Mouse (Mus musculus): Measurements from ENCODE around the gene Pigh.
A peak's percentile ranks its signal among the peaks of the same experiment; 100 is the strongest.

The Pigh gene

DNA sequence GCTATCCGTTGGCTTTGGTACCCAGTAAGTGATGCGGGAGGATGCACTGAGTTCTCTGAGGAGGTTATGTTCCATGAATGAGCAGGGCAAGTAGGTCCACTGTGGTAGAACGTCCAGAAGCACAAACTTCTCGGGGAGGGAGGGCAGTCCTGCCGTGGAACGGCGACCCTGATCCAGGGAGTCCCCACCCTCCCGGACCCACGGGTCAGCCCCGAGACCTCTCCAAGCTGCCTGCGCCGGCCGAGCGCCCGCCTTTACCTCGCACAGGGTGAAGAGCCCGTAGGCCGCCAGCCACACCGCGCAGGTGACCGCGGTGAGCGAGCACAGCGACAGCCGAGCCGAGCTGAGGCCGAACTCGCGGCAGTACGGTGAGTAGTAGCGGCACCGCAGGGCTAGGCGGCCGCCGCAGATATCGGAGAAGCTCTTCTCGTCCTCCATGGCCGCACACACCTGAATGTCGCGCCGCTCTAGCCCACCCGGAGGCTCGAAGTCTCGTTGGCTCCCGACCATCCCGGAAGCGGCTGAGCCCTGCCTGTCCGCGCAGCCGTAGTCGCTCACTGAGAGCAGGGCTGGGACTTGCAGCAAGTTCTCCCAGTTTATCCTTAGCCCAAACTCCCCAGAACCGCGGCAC lies at the start of gene Pigh:
Pigh (minus strand) TSS at position 470 of the 631 bp plus-strand sequence.
- DNase-seq, result peak; percentile 86

DNA sequence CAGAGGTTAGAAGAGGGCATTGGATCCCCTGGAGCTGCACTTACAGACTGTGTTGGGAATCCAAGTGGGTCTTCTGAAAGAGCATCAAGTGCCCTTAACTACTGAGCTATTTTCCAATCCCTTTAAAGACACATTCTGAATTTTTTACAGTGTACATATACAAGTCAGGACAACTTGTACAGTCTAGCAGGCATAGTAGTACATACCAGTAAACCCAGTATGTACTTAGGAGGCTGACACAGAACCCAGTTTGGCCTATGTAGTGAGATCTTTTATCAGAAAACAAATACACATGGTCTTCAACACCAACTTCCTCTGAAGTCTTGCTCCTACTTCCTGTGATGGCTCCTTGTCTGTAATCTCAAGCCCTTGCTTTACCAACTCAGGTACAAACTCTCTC lies 49.5 kb upstream of the Pigh start:
- no peak for DNase-seq

DNA sequence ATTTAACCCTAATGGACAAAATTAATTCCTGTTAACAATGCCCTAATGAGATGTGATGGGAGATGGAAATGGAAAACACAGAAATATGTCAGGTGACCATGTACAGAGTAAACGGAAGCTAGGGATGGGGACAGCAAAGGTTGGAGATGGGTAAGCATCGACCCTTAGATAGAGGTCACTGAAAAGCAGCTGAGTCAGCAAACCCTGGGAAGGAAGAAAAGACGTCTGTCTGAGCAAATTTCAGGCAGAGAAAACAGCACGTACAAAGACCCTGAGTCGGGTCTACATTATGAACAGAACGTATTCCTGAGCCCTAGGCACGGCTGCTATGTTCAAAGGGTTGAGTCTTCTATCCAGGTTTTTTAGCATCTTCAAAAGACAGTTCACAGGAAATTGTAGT lies 47.5 kb upstream of the Pigh start:
- DNase-seq, result no peak

DNA sequence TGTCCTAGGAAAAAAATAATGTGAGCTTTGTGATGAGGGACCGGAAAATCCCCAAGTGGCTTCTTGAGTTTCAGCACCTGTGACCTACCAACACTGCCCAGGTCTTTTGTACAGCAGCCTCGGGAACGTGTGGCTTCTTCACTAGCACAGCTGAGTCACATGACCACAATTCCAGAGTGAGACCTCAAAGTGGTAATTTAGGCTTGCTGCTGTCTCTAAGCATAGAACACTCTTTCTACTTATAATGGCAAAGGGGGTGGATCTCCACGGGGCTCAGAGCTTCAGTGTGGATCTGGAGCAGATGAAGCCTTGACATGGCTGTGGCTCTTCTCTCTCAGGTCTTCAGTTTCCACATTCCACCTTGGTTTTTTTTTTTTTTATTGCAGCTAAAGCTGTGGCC lies 45.7 kb upstream of the Pigh start:
- no peak for DNase-seq

DNA sequence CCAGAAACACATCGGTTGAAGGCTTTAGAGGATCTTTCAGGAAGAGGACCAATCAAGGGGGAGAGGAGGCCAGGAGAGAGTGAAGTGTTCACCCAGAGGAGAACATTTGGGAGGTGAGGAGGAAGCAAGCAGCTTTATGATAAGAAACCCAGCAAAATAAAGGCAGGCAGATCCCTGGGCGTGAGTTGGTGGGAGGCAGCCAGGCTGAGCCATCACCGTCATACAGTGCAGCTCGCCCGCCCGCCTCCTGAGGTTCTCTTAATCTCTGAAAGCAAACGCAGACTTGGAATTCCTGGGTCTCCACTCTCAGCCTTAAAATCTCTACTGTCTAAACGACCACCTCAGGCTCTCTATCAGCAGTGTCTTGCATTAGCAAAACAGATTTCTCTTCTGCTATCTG lies 45.2 kb upstream of the Pigh start:
- no peak for DNase-seq

DNA sequence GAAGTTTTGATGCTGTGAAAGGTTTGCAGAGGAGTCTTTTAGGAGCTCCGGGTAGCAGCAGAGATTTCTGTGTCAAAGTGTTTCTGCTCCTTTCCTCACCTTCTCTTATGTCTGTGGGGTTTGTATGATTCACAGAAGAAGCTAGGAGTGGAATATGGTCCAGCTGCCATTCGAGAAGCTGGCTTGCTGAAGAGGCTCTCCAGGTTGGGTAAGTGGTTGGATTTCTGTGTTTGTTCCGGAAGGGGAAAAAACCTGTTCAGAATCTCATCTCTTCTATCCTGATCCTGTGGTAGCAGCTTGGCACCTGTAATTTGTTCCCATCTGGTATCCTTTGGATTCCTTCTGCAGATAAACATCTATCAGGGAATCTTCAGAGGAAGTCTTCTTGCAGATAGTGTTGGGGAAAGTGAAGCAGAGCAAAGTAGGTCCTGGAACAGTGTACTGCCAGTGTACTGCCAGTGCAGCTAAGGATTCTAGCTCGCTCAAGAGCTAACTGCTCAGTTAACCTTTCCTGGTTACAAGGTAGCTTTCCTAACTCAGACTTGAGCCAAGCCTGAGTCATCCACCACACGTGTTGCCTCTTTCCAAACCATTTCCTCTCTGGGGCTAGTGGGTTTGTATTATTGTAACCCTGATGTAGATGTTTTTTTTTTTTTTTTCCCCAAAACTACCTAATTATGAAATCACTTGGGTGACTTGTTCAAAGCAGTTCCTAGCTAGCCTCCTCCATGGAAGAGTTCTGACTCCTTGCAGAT lies 42.4 kb upstream of the Pigh start:
- DNase-seq, result no peak

DNA sequence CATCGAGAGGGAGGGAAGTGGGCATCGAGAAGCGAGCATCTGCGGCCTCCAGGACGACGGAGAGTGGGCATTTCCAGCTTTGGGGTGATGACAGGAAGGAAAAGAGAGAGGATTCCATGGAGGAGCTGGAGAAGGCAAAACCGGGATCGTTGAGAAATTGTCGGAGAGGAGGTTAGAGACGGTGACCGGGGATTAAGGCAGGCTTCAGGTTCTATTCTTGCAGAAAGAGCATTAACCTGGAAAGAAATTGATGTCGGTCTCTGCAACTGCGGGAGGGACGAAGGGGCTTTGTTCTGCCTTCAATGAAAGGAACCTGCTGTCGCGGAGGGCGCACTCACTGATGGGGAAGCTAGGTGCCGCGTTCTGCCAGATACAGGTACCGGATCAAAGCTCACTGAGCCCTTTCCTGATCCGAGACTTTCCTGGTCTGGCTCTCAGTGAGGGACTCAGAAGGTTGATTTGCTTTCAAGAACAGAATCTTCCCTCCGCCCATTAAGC lies 41.8 kb upstream of the Pigh start:
- no peak for DNase-seq

DNA sequence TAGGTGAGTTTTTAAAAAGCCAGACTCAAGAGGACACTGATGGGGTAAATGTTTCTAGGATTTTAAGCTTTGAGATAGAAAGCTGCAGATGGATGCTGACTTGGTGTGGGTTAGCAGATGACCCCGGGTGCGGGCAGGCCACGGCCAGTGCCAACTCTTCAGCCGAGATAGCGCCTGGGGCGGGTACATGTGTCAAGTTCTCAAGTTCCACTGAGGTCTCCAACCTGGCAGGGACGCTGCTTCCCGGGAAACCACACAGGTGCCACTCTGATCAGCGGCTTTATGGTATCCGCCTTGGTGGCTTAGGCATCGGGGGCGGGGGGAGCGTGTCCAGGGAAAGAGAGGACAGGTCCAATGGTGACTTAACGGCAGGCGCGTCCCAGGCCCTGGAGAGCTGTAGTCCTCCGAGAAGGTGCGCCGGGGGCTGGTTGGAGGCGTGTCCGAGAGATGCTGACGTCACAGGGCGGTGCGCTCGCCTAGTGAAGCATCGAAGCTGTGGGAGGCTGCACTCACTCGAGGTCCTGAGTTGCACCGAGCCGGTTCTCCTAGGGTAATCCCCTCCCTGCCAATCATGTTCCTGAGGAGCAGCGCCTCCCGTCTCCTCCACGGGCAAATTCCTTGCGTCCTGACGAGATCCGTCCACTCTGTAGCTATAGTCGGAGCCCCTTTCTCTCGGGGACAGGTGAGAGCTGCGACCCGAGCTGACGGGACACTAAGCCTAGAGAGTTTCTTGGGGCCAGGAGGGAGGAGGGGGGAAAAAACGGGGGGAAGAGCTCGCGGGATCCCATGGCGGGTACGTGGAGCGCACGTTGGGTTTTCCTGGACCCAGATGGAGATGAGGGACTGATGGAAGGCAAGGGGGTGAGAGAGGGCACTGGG lies 41.1 kb upstream of the Pigh start, which contains the start of gene Arg2:
Arg2 (plus strand) TSS at position 479 of the 879 bp plus-strand sequence.
- DNase-seq, result peak; percentile 77

DNA sequence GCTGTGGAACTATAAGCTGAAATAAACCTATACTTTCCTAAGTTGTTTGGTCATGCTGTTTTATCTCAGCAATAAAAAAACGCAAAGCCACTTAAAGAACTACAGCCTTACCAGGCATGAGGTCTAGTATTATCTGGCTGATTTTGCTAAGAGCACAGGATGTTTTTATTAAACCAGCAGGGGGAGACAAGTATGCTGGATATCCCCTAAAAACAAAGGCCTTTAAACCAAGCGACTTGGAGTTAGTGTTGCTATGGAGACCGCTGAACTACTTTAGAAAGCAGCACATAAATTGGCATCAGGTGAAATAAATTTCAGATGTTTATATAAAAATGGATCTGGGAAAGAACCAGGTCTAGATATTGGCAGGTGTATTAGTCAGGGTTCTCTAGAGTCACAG lies 33.4 kb upstream of the Pigh start:
- DNase-seq, result no peak

DNA sequence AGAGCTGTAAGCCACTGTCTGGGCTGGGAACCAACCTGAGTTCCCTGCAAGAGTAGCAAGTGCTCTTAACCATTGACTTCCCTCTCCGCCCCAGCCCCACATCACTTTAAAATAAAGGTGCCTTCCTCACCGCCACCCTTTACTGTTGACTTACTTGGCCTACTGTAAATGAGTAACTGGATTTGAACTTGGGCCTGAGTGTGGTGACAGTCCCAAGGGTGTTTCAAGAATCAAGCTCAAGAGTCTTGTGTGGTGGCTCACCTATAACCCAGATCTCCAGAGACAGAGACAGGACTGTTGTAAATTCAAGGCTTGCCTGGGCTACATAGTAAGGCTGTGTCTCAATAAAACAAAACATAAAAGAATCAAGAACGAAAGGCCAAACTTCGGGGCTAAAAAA lies 29.5 kb upstream of the Pigh start:
- no peak for DNase-seq

DNA sequence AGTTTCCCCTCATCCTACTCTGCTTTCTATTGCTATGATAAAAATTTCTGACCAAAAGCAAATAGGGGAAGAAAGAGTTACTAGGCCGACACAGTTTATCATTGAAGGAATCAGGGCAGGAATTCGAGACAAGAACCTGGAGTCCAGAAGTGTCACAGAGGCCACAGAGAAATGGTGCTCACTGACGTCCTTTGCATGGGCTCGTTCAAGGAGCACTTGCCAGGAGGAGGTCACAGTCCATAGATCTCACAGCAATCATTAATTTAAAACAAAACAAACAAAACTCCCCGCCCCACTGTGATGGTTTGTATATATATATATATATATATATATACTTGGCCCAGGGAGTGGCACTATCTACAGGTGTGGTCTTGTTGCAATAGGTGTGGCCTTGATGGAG lies 15.9 kb upstream of the Pigh start:
- DNase-seq, result no peak

DNA sequence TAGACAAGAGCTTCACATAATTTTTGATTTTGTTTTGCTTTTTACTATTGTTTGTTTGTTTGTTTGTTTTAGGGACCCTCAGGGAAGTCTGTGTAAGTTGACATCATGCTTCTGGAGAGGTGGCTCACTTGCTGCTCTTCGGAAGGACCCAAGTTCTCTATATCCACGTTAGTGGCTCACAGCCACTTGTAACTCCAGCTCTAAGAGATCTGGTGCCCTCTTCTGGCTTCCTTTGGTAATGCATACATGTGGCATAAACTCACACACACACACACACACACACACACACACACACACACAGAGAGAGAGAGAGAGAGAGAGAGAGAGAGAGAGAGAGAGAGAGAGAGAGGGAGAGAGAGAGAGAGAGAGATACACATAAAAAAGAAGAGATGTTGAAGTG lies 15.1 kb upstream of the Pigh start:
- DNase-seq, result no peak

DNA sequence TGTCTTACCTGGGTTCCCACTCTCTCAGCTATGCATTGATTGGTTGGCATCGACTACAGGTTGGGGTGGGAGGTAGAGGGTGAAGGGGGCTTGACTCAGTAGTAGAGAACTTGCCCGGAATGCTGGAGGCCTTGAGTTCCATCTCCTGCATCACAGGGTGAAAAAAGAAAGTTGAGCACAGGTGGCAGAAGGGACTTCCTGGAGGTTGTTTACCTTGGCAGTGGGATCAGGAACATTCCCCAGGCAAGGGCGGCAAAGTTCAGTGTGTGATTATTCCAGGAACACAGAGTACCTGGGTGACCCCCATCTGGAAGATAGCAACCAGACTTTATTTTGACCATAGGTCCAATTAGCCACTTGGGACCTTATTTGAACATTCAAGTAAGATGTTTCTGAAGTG lies 14.3 kb upstream of the Pigh start:
- no peak for DNase-seq

DNA sequence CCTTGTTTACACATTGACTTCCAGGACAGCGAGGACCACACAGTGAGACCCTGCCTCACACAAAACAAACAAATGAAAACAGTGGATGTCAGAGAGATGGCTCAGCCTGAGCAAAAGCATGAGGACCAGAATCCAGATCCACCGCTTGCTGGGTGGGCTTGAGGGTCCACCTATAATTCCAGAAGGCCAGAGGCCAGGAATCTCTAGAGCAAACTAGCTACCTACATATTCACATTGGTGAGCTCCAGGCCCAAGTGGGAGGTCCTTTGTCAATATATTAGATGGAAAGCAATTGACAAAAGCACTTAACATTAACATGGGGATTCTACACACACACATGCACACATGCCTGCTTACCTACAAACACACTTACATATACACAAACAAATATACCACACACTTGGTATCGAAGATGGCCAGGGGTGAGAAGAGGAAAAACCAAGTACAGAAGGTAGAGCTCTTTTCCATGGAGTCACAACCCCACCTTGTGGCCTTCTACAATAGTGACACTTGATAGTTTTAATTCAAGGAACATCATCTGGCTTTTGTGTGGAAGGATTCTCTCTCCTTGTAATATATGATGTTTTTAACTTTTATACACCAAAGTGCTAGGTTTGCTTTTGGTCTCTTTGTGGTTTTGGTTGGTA lies 7.8 kb upstream of the Pigh start:
- peak; percentile 12 for DNase-seq

DNA sequence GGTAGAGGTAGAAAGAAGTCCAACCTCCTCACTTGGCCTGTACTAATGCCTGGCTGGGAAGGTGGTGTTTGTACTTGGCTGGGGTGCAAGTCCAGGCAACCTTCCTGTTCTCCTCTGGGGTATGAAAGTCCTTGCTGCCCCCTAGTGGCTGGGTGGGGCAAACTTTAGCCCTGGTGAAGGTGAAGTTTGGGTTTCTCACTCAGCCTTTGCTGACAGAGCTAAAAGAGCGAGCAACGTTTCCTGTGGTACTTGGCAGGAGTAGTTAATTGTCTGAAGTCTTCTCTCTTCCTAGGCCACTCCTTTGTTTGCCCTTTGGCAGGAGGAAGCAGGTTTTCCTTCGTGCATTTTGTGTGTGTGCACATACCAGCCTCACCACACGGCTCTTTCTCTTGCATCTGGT lies 3.1 kb upstream of the Pigh start:
- no peak for DNase-seq

DNA sequence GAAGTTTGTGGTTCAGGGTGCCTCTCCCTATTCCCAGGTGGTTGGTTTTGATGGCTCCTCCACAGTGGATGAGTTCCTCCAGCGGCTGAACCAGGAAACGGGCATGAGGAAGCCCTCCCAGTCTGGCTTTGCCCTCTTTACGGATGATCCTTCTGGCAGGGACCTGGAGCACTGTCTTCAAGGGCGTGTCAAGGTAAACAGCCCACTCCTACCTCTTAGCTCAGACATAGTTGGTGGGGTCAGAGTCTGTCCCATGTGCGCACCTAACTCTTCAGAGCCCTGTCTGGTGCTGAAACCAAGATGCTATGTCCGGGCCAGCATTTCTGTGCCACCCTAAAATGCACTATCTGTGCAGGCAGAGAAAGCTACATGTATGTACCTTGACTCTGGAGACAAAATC lies 16.1 kb downstream of the Pigh start:
- no peak for DNase-seq

DNA sequence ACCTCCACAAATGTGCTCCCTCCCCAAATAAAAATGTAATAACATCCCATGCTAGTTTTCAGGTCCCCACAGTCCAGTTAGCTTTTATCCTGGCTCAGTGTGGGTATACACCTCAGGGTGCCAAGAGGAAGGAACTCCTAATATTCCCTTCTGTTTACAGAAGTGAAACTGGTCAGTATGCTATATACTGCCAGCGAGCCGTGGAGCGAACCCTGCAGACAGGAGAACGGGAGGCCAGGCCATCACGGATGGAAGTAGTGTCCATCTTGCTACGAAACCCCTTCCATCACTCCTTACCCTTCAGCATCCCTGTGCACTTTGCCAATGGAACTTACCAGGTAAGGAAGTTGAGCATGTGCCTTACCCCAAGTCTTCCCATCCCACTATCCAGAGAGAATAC lies 16.9 kb downstream of the Pigh start:
- DNase-seq, result no peak

DNA sequence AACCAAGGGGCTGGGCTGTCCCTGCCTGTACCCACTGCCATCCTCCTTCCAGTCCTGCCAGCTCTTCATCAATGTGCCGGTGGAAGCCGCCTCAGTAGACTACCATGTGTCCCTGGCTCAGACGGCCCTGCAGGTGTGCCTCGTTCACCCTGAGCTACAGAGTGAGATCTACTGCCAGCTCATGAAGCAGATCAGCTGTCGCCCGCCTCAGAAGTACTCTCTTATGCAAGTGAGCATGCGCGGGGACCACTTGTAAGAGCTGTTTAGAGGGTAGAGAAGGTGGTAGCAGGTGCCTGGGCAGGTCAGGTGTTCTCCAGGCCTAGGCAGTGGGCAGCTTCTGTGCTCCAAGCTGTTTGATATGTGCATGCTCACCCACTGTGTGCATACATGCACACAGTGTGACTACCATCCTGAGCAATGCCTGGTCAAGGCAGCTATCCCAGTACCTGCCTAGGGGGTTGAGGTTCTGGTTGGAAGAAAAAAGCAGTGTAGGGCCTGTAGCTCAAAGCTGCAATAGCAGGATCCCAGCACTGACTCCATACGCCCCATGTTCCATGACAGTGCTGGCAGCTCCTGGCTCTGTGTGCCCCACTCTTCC lies 18.6 kb downstream of the Pigh start:
- no peak for DNase-seq

DNA sequence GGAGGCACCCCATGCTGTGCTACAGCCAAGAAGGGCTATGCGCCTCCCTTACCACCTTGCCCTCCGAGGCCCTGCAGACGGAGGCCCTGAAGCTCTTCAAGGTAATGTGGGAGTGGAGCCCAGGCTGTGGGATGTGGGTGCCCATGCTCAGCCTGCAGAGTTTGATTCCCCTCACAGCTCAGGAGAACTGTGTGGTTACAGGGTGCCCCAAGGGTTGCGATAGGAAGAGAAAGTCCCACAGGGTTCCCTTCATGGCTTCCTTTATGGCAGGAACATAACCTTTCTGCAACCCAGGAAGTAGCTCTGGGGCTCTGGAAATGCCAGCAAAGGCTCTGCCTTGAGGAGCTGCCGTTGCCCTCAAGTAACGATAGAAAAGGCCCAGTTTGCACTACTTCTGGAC lies 19.5 kb downstream of the Pigh start:
- DNase-seq, result no peak

DNA sequence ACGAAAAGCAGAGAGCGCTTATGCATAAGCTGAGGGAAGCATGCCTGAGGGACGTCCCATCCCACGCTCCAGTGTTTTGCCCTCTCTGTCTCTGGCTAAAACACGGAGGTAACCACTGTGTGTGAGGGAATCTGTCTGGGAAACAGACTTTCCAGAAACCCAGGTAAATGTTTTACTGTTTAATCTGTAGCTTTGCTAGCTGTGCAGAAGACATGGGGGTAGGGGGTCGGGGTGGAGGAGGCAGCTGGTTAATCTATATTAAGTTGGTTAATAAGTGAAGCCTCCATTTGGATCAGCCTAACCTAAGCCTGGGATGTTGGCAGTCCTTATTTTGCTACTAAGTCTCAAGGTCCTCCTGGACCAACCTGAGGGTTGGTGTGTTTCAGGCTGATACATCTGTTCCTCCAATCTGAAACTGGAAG lies 20.3 kb downstream of the Pigh start:
- DNase-seq, result no peak

DNA sequence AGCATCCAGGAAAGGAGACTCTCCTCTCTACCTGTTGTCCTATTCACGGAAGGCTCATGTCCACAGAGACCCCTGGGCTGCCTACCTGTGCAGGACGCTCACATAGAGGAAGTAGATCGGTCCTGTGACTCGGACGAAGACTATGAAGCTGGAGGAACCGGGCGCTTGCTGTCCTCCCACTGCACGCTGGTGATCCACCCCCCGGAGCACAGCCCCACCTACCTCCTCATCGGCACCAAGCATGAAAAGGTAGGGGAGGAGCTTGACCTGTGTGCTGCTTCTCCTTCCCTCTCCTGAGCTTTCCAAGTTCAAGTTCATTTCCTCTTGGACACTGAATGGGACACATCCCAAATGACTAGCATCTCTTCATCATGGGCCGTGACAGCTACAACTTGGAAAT lies 21.1 kb downstream of the Pigh start:
- DNase-seq, result no peak

DNA sequence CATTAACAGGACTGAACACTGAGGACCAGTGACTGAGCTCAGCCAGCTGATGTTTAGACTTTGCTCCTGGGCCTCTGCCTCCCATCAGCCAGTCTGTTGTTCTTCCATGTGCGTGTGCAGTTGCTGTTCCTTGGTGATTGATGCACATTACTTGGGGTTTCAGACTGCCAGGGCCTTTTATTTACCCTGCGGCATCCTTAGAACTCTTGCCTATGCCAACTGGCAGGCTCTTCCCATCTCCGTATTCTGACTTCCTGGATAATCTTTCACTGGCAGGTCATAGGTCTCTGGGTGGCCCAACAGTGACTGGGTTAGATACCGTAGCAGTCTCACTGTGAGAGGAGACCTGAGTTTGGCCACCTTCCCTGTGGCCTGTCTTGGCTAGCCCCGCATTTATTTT lies 21.9 kb downstream of the Pigh start:
- no peak for DNase-seq

DNA sequence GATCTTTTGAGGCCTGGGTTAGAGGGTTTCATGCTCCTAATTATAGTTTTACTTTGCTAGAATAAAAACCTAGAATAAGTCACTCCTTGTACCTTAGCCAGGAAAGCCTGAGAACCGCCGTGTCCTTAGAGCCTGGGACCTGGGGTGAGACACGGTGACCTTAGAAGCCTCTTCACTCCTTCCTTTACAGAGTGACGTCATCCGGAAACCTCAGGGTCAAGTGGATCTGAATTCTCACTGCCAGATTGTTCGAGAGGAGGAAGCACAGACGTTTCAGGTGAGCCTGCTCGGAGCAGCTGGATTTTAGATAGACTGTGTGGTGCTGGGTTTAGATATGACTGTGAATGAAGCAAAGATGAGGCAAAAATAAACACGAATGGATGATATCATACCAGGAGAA lies 23.0 kb downstream of the Pigh start:
- no peak for DNase-seq

Measured in cerebellum, adult 11-12 months (tissue).